Mouse (Mus musculus) small intestine, adult 2 months (tissue): ENCODE measurements around the gene Nop10.

Experiments used
- CTCF ChIP-seq: fragments of 200-500 bp; IDR thresholded peaks from 2 replicates; pipeline ENCODE4 v1.5.1; 2012; ENCODE audit warnings: low read depth, mild to moderate bottlenecking, control low read depth, inconsistent platforms, low read length, moderate library complexity, mixed read lengths; ENCODE audit not compliant: insufficient replicate concordance, insufficient read length; ENCODE audit errors: extremely low read depth
- POLR2A ChIP-seq: fragments of 200-500 bp; IDR thresholded peaks from 2 replicates; pipeline ENCODE4 v1.6.1; 2012; ENCODE audit warnings: low read depth, mild to moderate bottlenecking, control low read depth, inconsistent platforms, low read length, moderate library complexity

- TF ChIP-seq CTCF (no peak), POLR2A (no peak)
Observed at GRCm38 (mm10) chr2:112238006-112238405, 23.7 kb upstream of the Nop10 start.
